Mouse (Mus musculus) neutrophil, adult 83 days (primary cell): ENCODE measurements around the gene Snta1. TPM values are rescaled to one million over a fixed set of nuclear protein-coding genes. Genes with fewer than 3 reads are reported as not detected.

ENCODE experiments used
- total RNA-seq, 2 experiments: library from RNA; stranded (reverse); gene quantifications; one replicate each; pipeline ENCODE4 v1.2.4; 2023

Snta1 gene
- total RNA-seq, result 1 to 10 TPM; 1.4 to 2.0 TPM

DNA sequence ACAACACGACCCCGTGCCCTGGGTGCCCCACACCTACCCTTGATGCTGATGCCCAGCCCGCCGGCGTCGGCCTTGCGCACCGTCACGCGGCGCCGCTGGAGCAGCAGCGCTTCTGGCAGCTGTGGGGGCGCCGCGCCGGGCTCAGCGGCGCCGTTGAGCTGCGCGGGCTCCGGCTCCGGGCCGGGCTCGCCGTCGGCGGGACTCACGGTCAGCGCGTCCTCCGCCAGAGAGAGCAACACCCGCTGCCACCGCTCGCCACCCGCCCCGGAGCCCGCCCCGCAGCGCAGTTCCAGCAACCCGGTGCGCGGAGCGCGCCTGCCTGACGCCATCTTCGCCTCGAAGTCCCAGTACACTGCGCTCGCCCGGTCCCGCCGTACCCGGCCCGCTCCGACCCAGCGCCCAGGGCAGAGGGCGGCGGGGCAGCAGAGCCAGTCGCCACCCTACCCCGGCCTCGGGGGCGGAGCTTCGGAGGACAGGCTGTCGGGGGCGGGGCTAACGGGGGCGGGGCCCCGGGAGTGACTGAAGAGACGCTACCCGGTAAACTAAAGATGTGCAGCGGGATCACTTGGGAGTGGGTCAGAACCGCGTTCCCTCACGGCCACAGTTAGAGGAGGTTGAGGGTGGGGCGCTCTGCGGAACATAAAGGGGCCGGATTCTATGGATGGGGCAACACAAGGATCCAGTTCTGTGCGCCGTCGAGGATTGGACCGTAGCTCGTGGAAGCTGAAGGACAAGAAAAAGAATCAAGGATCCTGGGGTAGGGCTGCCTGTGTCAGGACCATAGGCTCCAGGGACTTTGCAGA is at the start of gene Snta1:
Snta1 (minus strand) TSS at position 457 of the 803 bp plus-strand sequence.

DNA sequence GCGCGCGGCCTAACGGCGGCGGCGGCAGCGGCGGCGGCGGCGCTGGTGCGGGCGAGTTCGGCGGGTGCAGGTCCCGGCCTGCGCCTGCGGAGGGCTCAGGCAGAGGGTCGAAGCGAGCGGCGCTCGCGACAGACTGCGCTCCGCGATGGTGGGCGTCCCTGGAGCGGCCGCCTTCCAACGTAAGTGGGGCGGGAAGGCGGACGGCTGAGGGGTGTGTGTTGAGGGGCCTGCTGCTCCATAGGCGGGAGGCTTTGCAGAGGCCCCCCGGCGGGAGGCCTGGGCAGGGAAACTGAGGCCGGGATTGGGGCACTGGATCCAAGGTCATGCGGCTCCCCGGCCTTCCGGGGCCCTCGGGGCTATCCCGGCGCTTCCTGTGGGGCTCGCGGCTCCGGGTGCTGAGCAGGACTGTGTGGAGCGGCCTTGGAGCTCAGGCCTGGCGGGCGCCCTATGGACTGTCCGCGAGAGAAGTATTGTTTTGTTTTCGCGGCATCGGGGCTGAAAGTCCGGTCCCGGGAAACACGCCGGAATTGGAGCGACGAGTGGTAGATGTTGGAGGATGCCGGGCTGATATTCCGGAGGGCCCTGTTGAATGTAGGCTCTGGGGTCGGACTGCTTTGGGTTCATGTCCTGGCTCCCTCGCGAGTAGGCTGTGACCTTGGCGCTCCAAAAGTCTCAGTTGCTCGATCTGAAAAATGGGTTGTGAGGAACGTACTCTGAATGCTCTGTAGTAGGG is 28.7 kb upstream of the Snta1 start, which contains the start of gene Cbfa2t2:
Cbfa2t2 (plus strand) TSS at position 24 of the 733 bp plus-strand sequence.

DNA sequence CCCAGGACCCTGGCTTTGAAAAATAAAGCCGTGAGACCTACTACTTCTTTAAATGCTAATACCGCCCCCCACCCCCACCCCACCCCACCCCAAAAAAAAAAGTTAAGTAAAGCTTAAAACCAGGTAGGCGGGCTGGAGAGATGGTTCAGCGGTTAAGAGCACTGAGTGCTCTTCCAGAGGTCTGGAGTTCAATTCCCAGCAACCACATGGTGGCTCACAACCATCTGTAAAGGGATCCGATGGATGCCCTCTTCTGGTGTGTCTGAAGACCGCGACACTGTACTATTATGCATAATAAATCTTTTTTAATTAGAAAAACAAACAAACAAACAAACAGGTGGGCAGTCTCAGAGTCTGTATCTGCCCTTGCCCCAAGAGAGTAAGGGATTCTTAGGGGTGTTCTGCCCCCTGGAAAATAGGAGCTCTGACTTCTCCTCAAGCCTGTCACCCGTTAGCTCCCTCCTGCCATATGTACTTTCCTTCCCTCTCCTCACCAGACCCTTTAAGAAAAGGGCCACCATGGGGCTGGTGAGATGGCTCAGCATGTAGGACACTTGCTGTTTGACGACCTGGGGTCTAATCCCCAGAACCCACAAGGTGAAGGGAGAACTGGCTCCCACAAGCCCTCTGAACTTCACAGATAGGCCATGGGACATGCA is 34.9 kb downstream of the Snta1 start, which contains the start of gene Cdk5rap1:
Cdk5rap1 (minus strand) TSS at position 169 of the 659 bp plus-strand sequence.

Other genes starting within 250 kb of the Snta1 start
- not detected for gene Bpifa5, start 245.5 kb downstream of the Snta1 start, total RNA-seq
- not detected for gene Bpifb1, start 217.3 kb downstream of the Snta1 start, total RNA-seq
- gene Bpifb5, start 184.4 kb downstream of the Snta1 start, total RNA-seq, result not detected
- gene Bpifb9a, start 150.2 kb downstream of the Snta1 start, total RNA-seq, result not detected
- gene Bpifb9b, start 100.9 kb downstream of the Snta1 start, total RNA-seq, result not detected
- gene Cdk5rap1, start 35.1 kb downstream of the Snta1 start, total RNA-seq, result 1 to 10 TPM; 7.5 to 7.9 TPM
- 10 to 100 TPM; 18.3 to 18.5 TPM for gene Cbfa2t2, start 28.4 kb upstream of the Snta1 start, total RNA-seq
- not detected for gene 1700003F12Rik, start 139.0 kb upstream of the Snta1 start, total RNA-seq
- gene Actl10, start 143.7 kb upstream of the Snta1 start, total RNA-seq, result under 1 TPM in 1 of 2 experiments, not detected in 1; 0.35 TPM
- 1 to 10 TPM; 2.3 to 2.4 TPM for gene Necab3, start 150.8 kb upstream of the Snta1 start, total RNA-seq
- 10 to 100 TPM; 20.6 to 24.3 TPM for gene E2f1, start 161.8 kb upstream of the Snta1 start, total RNA-seq
- 10 to 100 TPM; 17.3 to 18.7 TPM for gene Pxmp4, start 195.6 kb upstream of the Snta1 start, total RNA-seq
- 1 to 10 TPM; 4.3 to 4.5 TPM for gene Zfp341, start 205.2 kb upstream of the Snta1 start, total RNA-seq
- gene 4930519P11Rik, start 205.3 kb upstream of the Snta1 start, total RNA-seq, result not detected
- gene Chmp4b, start 243.6 kb upstream of the Snta1 start, total RNA-seq, result 100 to 1,000 TPM; 162 to 170 TPM